Mouse (Mus musculus): ENCODE measurements around the gene Dock10.

Dock10 gene

GRCm38 (mm10) chr1:80607546-80607945 lies 150.8 kb downstream of the Dock10 start:
- no peak for DNase-seq (ENCODE audit: low spot score)

GRCm38 (mm10) chr1:80606131-80606754 lies 152.1 kb downstream of the Dock10 start:
- no peak for DNase-seq (ENCODE audit: low spot score)

- DNase-seq (ENCODE audit: low spot score) = no peak
These were observed 154.0 kb downstream of the Dock10 start for GRCm38 (mm10) chr1:80604332-80604731.

- DNase-seq (ENCODE audit: low spot score) = no peak
These were observed 155.2 kb downstream of the Dock10 start for GRCm38 (mm10) chr1:80603081-80603480.

GRCm38 (mm10) chr1:80583281-80583680 lies 175.0 kb downstream of the Dock10 start:
- DNase-seq (ENCODE audit: low spot score) = no peak

GRCm38 (mm10) chr1:80582186-80582585 lies 176.1 kb downstream of the Dock10 start:
- no peak for DNase-seq (ENCODE audit: low spot score)

- peak; percentile 24 for DNase-seq (ENCODE audit: low spot score)
These were observed 181.4 kb downstream of the Dock10 start for GRCm38 (mm10) chr1:80576898-80577297.

- DNase-seq (ENCODE audit: low spot score) = no peak
These were observed 201.9 kb downstream of the Dock10 start for GRCm38 (mm10) chr1:80556446-80556845.

- DNase-seq (ENCODE audit: low spot score) = no peak
These were observed 216.8 kb downstream of the Dock10 start for GRCm38 (mm10) chr1:80541522-80541921.

GRCm38 (mm10) chr1:80522197-80522596 lies 236.1 kb downstream of the Dock10 start:
- no peak for DNase-seq (ENCODE audit: low spot score)

- no peak for DNase-seq (ENCODE audit: low spot score)
These were observed 237.9 kb downstream of the Dock10 start for GRCm38 (mm10) chr1:80520456-80520855.

GRCm38 (mm10) chr1:80519893-80520292 lies 238.4 kb downstream of the Dock10 start:
- DNase-seq (ENCODE audit: low spot score) = no peak

- no peak for DNase-seq (ENCODE audit: low spot score)
These were observed 242.5 kb downstream of the Dock10 start for GRCm38 (mm10) chr1:80515836-80516235.

GRCm38 (mm10) chr1:80512210-80512948 lies 245.9 kb downstream of the Dock10 start:
- DNase-seq (ENCODE audit: low spot score) = no peak

- DNase-seq (ENCODE audit: low spot score) = no peak
These were observed 253.6 kb downstream of the Dock10 start for GRCm38 (mm10) chr1:80504757-80505156.

GRCm38 (mm10) chr1:80504081-80504480 lies 254.2 kb downstream of the Dock10 start:
- DNase-seq (ENCODE audit: low spot score) = no peak

- no peak for DNase-seq (ENCODE audit: low spot score)
These were observed 255.7 kb downstream of the Dock10 start for GRCm38 (mm10) chr1:80502456-80503165.

- DNase-seq (ENCODE audit: low spot score) = no peak
These were observed 259.1 kb downstream of the Dock10 start for GRCm38 (mm10) chr1:80499264-80499663.

GRCm38 (mm10) chr1:80496360-80496759 lies 262.0 kb downstream of the Dock10 start:
- DNase-seq (ENCODE audit: low spot score) = no peak

GRCm38 (mm10) chr1:80483419-80483818 lies 274.9 kb downstream of the Dock10 start:
- no peak for DNase-seq (ENCODE audit: low spot score)

GRCm38 (mm10) chr1:80474942-80475341 lies 283.4 kb downstream of the Dock10 start:
- DNase-seq (ENCODE audit: low spot score) = no peak

- no peak for DNase-seq (ENCODE audit: low spot score)
These were observed 285.9 kb downstream of the Dock10 start for GRCm38 (mm10) chr1:80472395-80472794.

- DNase-seq (ENCODE audit: low spot score) = no peak
These were observed 297.0 kb downstream of the Dock10 start, which contains the start of gene Gm45261 for GRCm38 (mm10) chr1:80461348-80461747. TSS of gene Gm45261 (minus strand) at chr1:80461448.

Measured in lung, postnatal 25 days (tissue).